Mouse (Mus musculus) ovary, postnatal 36 days (tissue): ENCODE results near the gene Gpr182.
A peak's percentile ranks its signal among the peaks of the same experiment; 100 is the strongest.

Experiments used
- DNase-seq: peaks from one replicate; pipeline ENCODE4 v3.0.0; 2022; ENCODE audit warnings: low spot score, mixed read lengths

The Gpr182 gene

GRCm38 (mm10) chr10:127738151-127738882 lies 13.2 kb downstream of the Gpr182 start:
- no peak for DNase-seq

DNA sequence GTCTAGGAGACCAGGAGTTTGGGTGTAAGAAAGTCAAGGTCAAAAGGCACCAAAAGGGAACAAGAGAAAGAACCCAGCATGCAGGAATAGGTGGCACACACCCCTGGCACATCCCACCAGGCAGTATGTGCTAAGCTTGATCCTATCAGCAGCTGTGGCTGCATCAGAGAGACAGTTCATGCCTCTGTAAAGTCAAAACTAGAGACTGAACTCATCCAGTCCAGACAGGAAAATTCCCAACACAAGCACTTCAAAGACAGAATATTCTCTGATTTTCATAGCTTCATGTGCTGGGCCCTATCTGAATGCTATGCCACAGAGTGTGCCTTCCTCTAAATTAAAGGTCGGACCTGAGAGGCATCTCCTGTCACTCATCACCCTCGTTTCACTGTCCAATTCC lies 14.0 kb downstream of the Gpr182 start:
- no peak for DNase-seq

DNA sequence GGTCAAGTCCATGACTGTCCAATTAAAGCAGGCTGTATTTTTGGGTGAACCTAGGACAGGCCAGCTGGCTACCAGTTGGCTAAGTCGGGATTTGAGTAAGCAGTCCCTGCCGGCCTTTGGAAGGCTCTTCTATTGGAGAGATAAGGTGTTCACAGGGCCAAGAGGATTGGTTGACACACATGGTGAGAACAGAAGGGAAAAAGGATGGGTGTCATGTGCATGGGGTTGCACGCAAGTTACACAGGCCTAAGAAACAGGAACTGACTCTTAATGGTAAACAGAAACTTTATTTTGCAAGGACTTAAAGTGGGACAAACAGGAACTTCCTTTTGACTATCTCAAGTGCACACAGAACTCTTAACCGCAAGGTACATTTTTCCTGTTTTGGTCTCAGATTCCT lies 14.6 kb downstream of the Gpr182 start:
- no peak for DNase-seq

GRCm38 (mm10) chr10:127736266-127736665 lies 15.3 kb downstream of the Gpr182 start:
- DNase-seq: no peak

GRCm38 (mm10) chr10:127734434-127734833 lies 17.1 kb downstream of the Gpr182 start:
- DNase-seq: no peak

GRCm38 (mm10) chr10:127731397-127731796 lies 20.1 kb downstream of the Gpr182 start:
- DNase-seq: no peak

GRCm38 (mm10) chr10:127730933-127731310 lies 20.6 kb downstream of the Gpr182 start:
- no peak for DNase-seq

GRCm38 (mm10) chr10:127730285-127730932 lies 21.1 kb downstream of the Gpr182 start:
- DNase-seq: no peak

- no peak for DNase-seq
Observed at GRCm38 (mm10) chr10:127728437-127728836, 23.1 kb downstream of the Gpr182 start.

GRCm38 (mm10) chr10:127725136-127725535 lies 26.4 kb downstream of the Gpr182 start:
- no peak for DNase-seq

GRCm38 (mm10) chr10:127724178-127724577 lies 27.4 kb downstream of the Gpr182 start, which contains the start of gene Tac2:
Gene Tac2, plus strand, starts transcription at chr10:127724478.
- no peak for DNase-seq

- DNase-seq: no peak
Observed at GRCm38 (mm10) chr10:127721671-127722418, 29.7 kb downstream of the Gpr182 start.

GRCm38 (mm10) chr10:127712736-127713135 lies 38.8 kb downstream of the Gpr182 start:
- no peak for DNase-seq

DNA sequence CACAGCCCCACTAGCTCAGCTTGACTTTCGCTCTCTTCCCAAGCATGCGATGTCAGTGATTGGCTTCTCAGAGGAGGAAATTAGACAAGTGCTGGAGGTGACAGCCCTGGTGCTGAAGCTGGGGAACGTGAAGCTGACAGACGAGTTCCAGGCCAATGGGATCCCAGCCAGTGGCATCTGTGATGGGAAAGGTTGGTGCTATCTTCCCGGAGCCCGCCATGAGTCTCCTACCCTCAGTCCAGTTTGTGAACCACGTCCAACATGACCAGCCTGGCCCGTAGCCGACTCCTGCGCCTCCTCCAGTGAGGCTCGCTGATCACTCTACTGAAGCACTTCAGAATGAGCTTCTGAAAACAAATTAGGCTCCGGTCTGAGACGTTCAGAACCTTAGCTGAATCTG lies 41.2 kb downstream of the Gpr182 start:
- DNase-seq: no peak

- no peak for DNase-seq
Observed at GRCm38 (mm10) chr10:127708850-127709370, 42.6 kb downstream of the Gpr182 start.

- peak; percentile 74 for DNase-seq
Observed at GRCm38 (mm10) chr10:127707721-127708120, 43.8 kb downstream of the Gpr182 start.

GRCm38 (mm10) chr10:127705783-127706182 lies 45.7 kb downstream of the Gpr182 start:
- no peak for DNase-seq

DNA sequence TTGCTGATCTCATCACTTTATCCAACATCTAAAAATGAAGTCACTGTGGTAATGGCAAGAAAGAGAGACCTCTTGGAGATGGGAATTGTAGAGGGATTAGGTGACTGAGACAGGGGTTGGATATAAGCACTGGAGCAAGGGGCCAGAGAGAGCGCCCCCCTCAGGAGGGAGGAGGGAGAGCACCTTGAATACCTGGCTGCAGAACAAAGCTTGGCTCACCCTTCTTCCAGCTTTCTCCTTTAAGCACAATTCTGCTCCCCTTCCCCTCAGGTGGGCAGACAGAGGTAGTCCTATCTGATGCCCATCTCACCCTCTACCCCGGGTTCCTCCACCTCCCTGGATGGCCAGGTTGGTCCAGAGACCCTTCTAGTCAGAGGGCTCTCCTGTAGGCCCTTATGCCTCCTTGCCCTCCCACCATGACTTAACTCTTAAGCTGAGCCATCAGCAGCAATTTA lies 46.7 kb downstream of the Gpr182 start, which contains the start of gene Myo1a:
Gene Myo1a (plus strand): TSS at position 405 of the 455 bp plus-strand sequence.
- no peak for DNase-seq

- DNase-seq: no peak
Observed at GRCm38 (mm10) chr10:127704293-127704692, 47.2 kb downstream of the Gpr182 start.

DNA sequence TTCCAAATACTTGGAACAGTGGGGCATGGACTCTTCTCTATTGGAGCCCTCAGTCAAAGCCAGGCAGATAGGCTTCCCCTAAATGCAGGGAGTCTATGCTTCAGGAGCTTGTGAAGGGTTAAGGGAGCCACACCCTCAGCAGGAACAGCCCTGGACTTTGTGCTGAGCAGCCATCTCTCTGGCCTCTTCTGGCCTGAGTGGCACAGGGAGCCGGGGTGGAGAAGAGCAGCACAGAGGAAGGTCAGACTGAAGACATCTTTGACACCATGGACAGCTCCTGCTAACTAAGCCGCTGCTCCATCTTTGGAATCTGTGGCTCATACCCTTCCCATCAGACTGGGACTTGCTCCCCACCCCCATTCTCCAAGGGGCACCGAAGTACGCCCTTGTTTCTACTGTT lies 48.2 kb downstream of the Gpr182 start:
- no peak for DNase-seq

DNA sequence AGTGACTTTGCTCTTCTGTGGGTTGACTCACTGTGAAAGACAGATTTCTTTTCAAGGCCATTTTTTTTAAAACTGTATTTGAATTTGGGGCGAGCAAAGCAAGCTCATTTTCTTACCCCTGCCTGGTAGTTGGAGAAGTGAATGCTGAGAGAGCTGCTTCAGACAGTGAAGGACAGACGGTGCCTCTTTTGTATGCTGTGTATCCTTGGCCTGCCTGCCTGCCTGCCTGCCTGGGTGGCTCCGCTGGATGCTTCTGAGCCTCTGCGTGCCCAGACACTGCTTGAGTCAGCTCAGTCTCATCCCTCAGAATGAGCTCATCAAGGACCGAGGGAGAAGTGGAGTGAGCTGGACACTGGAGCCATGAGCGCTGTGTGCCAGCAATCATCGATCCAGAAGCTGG lies 52.6 kb downstream of the Gpr182 start:
- DNase-seq: no peak
